Mouse (Mus musculus) neural tube, embryonic 14.5 days (tissue): Measurements from ENCODE around the gene Ric1. TPM values are rescaled to one million over a fixed set of nuclear protein-coding genes. Genes with fewer than 3 reads are reported as not detected.
"Not testable (repeated sequence)": the region's sequence is repeated elsewhere in the genome, so short reads cannot be mapped to it uniquely, and the experiment has no call there.

Experiments used
- ATAC-seq: fragments of 200-750 bp; cut with Nextera tagmentation; 2 replicates; pipeline ENCODE4 v1.8.0; 2017; ENCODE audit warnings: low read depth, mild to moderate bottlenecking, moderate TSS enrichment, moderate library complexity
- H3K27ac ChIP-seq: fragments of 300-500 bp; sonication (generic); 2 replicates; pipeline ENCODE4 v1.5.1; 2014; ENCODE audit warnings: low read depth, mild to moderate bottlenecking, control low read depth, low read length, moderate library complexity, mixed read lengths
- H3K27me3 ChIP-seq: fragments of 300-500 bp; sonication (generic); 2 replicates; pipeline ENCODE4 v1.6.1; 2014; ENCODE audit warnings: low read length; ENCODE audit not compliant: control insufficient read depth, insufficient read depth
- H3K36me3 ChIP-seq: fragments of 300-500 bp; sonication (generic); 2 replicates; pipeline ENCODE4 v1.6.1; 2014; ENCODE audit warnings: low read length, mixed read lengths; ENCODE audit not compliant: control insufficient read depth, insufficient read depth
- H3K4me1 ChIP-seq: fragments of 300-500 bp; sonication (generic); 2 replicates; pipeline ENCODE4 v1.6.1; 2014; ENCODE audit warnings: low read length; ENCODE audit not compliant: control insufficient read depth, insufficient read depth
- H3K4me2 ChIP-seq: fragments of 300-500 bp; sonication (generic); 2 replicates; pipeline ENCODE4 v1.6.1; 2014; ENCODE audit warnings: mild to moderate bottlenecking, low read depth, low read length, control low read depth
- H3K4me3 ChIP-seq: fragments of 300-500 bp; sonication (generic); 2 replicates; pipeline ENCODE4 v1.5.1; 2014; ENCODE audit warnings: low read depth, low read length, control low read depth, mixed read lengths
- H3K9ac ChIP-seq: fragments of 300-500 bp; sonication (generic); replicated peaks from 2 replicates; pipeline ENCODE4 v1.6.1; 2014; ENCODE audit warnings: low read depth, mild to moderate bottlenecking, control low read depth, low read length, mixed read lengths
- H3K9me3 ChIP-seq: fragments of 300-500 bp; sonication (generic); 2 replicates; pipeline ENCODE4 v1.6.1; 2016; ENCODE audit warnings: low read length; ENCODE audit not compliant: control insufficient read depth
- WGBS: fragments of 180-500 bp; shearing (Covaris S2); extraction: QIAGEN DNeasy Blood & Tissue Kit; methylation state at CpG from one replicate; pipeline ENCODE4 v1.1.7; 2014; 5-methylcytosine and 5-hydroxymethylcytosine counted together
- polyA plus RNA-seq: library from polyadenylated mRNA; unstranded; fragments of >200 nt; fragmentation: Nextera tagmentation; extraction: Ambion mirVana; gene quantifications from 2 replicates; pipeline ENCODE4 v1.2.1, GENCODE M21; 2014

The Ric1 gene
- polyA plus RNA-seq, 1 experiment from 2014 or later: 22.7 TPM

DNA sequence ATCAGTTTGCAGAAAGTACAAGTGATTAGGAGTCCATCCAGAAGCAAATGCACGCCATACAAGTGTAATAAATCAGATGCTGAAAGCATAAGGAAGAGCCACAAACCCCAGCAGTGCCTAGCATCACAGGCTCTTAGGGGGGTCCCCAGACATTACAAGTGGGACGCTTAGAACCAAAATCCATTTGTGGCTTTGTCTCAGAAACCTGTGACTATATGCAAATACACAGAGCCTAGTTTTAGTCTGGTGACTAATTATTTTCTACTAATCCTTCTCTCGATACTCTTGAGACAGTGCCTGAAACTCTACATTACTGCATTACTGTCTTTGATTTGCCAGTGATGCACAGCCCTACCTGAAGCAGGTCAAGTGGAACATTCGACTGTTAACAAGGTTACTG lies 3.2 kb upstream of the Ric1 start:
- Histone ChIP-seq H3K4me2 (no peak overlapping the region), H3K4me1 (peaks cover 7% of the 10 kb centered on the region), H3K9ac (no peak overlapping the region), H3K9me3 (no peaks in the 10 kb centered on the region), H3K27me3 (no peaks in the 10 kb centered on the region), H3K4me3 (no peak overlapping the region), H3K27ac (no peak overlapping the region), H3K36me3 (no peaks in the 10 kb centered on the region)
- no peak for ATAC-seq
- 70% methylated on average over 4 of the region's 4 CpGs for WGBS

DNA sequence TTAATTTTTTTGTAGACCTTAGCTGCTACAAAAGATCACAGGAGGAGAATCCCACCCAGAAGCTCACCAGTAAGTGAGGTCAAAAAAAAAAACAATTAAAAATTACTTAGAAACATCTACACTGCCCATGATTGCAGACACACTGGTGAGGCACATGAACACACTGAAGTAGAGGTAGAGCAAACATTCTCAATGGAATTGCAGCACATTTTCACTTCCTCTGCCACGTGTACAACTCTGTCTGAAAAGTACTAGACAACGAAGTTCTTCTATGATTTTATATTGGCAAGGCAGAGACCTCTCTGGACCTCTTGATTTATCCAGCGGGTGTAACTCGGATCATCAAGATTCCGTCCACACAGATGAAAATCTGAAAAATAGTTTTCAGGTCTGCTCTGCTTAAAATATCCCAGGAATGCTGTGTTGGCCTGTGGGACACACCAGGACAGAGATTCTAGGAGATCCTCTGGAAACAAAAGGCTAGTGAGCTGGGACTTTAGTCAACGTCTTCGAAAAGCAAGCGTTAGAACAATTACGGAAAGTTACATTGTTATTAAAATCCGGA lies 1.0 kb upstream of the Ric1 start:
- 45% methylated on average over 10 of the region's 10 CpGs for WGBS
- H3K9ac ChIP-seq: no peak overlapping the region
- peaks cover 7% of the 10 kb centered on the region for H3K4me1 ChIP-seq
- H3K4me2 ChIP-seq: peak overlapping the region; percentile 44
- no peak overlapping the region for H3K27ac ChIP-seq
- peak overlapping the region; percentile 83; the same call in 1 of the 2 replicates for H3K4me3 ChIP-seq
- ATAC-seq: no peak
- H3K36me3 ChIP-seq: no peaks in the 10 kb centered on the region
- H3K9me3 ChIP-seq: no peaks in the 10 kb centered on the region
- no peaks in the 10 kb centered on the region for H3K27me3 ChIP-seq

- H3K9me3 ChIP-seq: no peaks in the 10 kb centered on the region
- H3K27me3 ChIP-seq: no peaks in the 10 kb centered on the region
- no peaks in the 10 kb centered on the region for H3K36me3 ChIP-seq
- H3K4me3 ChIP-seq: peak overlapping the region; percentile 83
- H3K4me1 ChIP-seq: peaks cover 7% of the 10 kb centered on the region
- H3K9ac ChIP-seq: peak overlapping the region; percentile 86
- under 1% methylated on average over 89 of the region's 92 CpGs for WGBS
- H3K4me2 ChIP-seq: peak overlapping the region; percentile 80
- ATAC-seq: peak; percentile 85
- H3K27ac ChIP-seq: peak overlapping the region; percentile 96
These were observed 555 bp downstream of the Ric1 start for GRCm38 (mm10) chr19:29522445-29523229.

DNA sequence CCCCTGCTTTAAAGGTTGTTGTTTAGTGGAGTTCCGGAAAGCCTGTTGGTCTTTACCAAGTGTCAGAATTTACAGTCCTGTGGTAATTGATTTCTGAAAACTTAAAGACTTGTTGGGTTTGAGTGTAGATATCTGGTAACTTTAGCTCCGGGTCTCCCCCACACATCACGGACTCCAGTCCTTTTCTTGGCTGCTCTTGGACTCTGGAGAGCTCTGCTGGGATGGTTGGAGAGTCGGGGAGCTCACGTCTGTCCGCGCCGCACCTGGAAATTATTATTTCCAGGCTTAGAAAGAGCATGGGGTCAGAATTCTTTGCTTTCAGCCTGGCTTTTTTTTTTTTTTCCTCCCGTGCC lies 1.1 kb downstream of the Ric1 start:
- peak overlapping the region; percentile 80 for H3K4me2 ChIP-seq
- no peaks in the 10 kb centered on the region for H3K27me3 ChIP-seq
- H3K9me3 ChIP-seq: no peaks in the 10 kb centered on the region
- H3K27ac ChIP-seq: no peak overlapping the region
- H3K9ac ChIP-seq: peak overlapping the region; percentile 86
- peak overlapping the region; percentile 83 for H3K4me3 ChIP-seq
- 3% methylated on average over 9 of the region's 9 CpGs for WGBS
- H3K36me3 ChIP-seq: no peaks in the 10 kb centered on the region
- ATAC-seq: no peak
- H3K4me1 ChIP-seq: peaks cover 7% of the 10 kb centered on the region

DNA sequence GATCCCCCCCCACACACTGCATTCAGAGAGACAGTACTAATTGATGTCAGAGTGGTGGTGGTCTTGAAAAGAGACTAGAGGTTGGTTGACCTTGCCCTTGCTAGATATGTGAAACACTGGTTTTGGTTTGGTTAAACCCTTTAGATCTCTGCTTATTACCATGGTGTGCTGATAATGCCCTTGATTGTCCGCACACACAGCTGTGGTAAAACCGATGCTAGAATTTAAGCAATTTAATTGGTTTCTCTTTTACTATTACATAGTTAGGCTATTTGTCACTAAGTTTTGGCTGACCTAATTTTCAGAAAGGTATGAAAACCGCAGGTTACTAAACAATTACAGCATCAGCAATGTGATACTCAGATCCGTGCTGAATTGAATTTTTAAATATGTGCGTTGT lies 1.6 kb downstream of the Ric1 start:
- ATAC-seq: no peak
- H3K27me3 ChIP-seq: no peaks in the 10 kb centered on the region
- WGBS: 47% methylated on average over 5 of the region's 5 CpGs
- H3K4me2 ChIP-seq: peak overlapping the region; percentile 80
- H3K36me3 ChIP-seq: no peaks in the 10 kb centered on the region
- H3K9me3 ChIP-seq: 0 out of 2 replicates have a peak, but pooled peaks cover under 1% of the 10 kb centered on the region
- H3K4me1 ChIP-seq: peaks cover 7% of the 10 kb centered on the region
- H3K4me3 ChIP-seq: peak overlapping the region; percentile 83
- no peak overlapping the region for H3K27ac ChIP-seq
- H3K9ac ChIP-seq: no peak overlapping the region

GRCm38 (mm10) chr19:29524614-29525013 lies 2.5 kb downstream of the Ric1 start:
- Histone ChIP-seq H3K27ac (no peak overlapping the region), H3K4me3 (no peak overlapping the region), H3K36me3 (no peaks in the 10 kb centered on the region), H3K9me3 (0 out of 2 replicates have a peak, but pooled peaks cover 4% of the 10 kb centered on the region), H3K9ac (no peak overlapping the region), H3K4me1 (peaks cover 7% of the 10 kb centered on the region), H3K27me3 (no peaks in the 10 kb centered on the region), H3K4me2 (no peak overlapping the region)
- WGBS: 75% methylated on average over 4 of the region's 4 CpGs
- ATAC-seq: no peak

DNA sequence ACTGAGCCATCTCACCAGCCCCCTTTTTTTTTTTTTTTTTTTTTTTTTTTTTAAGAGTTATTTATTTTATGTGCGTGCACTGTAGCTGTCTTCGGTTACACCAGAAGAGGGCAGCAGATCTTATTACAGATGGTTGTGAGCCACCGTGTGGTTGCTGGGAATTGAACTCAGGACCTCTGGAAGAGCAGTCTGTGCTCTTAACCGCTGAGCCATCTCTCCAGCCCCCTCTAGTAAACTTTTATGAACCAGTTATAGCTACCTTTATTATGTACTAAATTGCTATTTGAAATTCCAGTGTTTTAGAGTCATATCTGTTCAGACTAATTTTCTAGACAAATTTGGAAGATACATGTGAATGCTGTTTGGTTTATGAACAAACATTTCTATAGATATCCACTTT lies 3.5 kb downstream of the Ric1 start:
- not testable (repeated sequence) for H3K9ac ChIP-seq
- WGBS: 90% methylated on average over 4 of the region's 4 CpGs

DNA sequence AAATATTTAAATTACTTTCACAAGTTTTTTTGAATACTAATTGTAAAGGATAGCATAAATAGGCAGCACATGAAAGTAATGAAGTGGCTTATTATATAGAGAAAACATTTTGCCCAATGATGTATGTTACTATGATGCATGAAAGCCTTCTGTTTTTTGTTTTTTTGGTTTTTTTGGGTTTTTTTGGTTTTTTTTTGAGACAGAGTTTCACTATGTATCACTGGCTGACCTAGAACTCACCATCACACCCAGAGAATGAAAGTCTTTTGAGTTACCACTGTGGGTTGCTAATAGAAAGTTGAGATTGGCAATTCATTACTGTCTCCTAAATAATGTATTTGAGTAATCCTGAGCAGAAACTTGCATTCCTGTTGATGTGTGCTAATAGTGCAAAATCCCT lies 4.8 kb downstream of the Ric1 start:
- Histone ChIP-seq H3K9me3 (0 out of 2 replicates have a peak, but pooled peaks cover 4% of the 10 kb centered on the region), H3K4me1 (peaks cover 7% of the 10 kb centered on the region), H3K36me3 (no peaks in the 10 kb centered on the region), H3K4me3 (no peak overlapping the region), H3K4me2 (no peak overlapping the region), H3K27ac (no peak overlapping the region), H3K27me3 (no peaks in the 10 kb centered on the region), H3K9ac (no peak overlapping the region)
- no peak for ATAC-seq

More for the DNA sequence above, 3.5 kb downstream of the Ric1 start:
- not testable (repeated sequence) for H3K4me3 ChIP-seq, ATAC-seq, H3K9me3 ChIP-seq, H3K36me3 ChIP-seq, H3K27ac ChIP-seq, H3K27me3 ChIP-seq, H3K4me1 ChIP-seq, H3K4me2 ChIP-seq

- ATAC-seq: no peak
- Histone ChIP-seq H3K36me3 (no peaks in the 10 kb centered on the region), H3K4me3 (no peak overlapping the region), H3K9ac (no peak overlapping the region), H3K27me3 (no peaks in the 10 kb centered on the region), H3K9me3 (0 out of 2 replicates have a peak, but pooled peaks cover 4% of the 10 kb centered on the region), H3K4me2 (no peak overlapping the region), H3K27ac (no peak overlapping the region), H3K4me1 (peaks cover 7% of the 10 kb centered on the region)
- 94% methylated on average over 4 of the region's 4 CpGs for WGBS
These were observed 5.2 kb downstream of the Ric1 start for GRCm38 (mm10) chr19:29527299-29527698.
